Mouse (Mus musculus) midbrain, embryonic 10.5 days (tissue): ENCODE results near the gene Syt5. TPM values are rescaled to one million over a fixed set of nuclear protein-coding genes. Genes with fewer than 3 reads are reported as not detected.
A peak's percentile ranks its signal among the peaks of the same experiment; 100 is the strongest.

ENCODE experiments used
- DNase-seq: peaks from one replicate; pipeline ENCODE4 v3.0.0-alpha.2; 2017; ENCODE audit warnings: low spot score
- H3K27ac ChIP-seq: fragments of 300-500 bp; sonication (generic); replicated peaks from 2 replicates; pipeline ENCODE4 v1.5.1; 2016; ENCODE audit warnings: mild to moderate bottlenecking
- H3K27me3 ChIP-seq: fragments of 300-500 bp; sonication (generic); 2 replicates; pipeline ENCODE4 v1.6.1; 2016; ENCODE audit warnings: low read depth, mild to moderate bottlenecking; ENCODE audit not compliant: poor library complexity, severe bottlenecking
- H3K36me3 ChIP-seq: fragments of 300-500 bp; sonication (generic); 2 replicates; pipeline ENCODE4 v1.6.1; 2016; ENCODE audit warnings: mild to moderate bottlenecking, moderate library complexity
- H3K4me1 ChIP-seq: fragments of 300-500 bp; sonication (generic); 2 replicates; pipeline ENCODE4 v1.6.1; 2016
- H3K4me3 ChIP-seq: fragments of 300-500 bp; sonication (generic); 2 replicates; pipeline ENCODE4 v1.5.1; 2016; ENCODE audit warnings: mild to moderate bottlenecking, moderate library complexity
- H3K9me3 ChIP-seq: fragments of 300-500 bp; sonication (generic); replicated peaks from 2 replicates; pipeline ENCODE4 v1.6.1; 2016; ENCODE audit warnings: mild to moderate bottlenecking
- WGBS: fragments of 180-500 bp; shearing (Covaris S2); methylation state at CpG from one replicate; pipeline ENCODE4 v1.1.7; 2016; 5-methylcytosine and 5-hydroxymethylcytosine counted together
- polyA plus RNA-seq: library from polyadenylated mRNA; unstranded; fragments of >200 nt; fragmentation: Nextera tagmentation; extraction: Ambion mirVana; gene quantifications from 2 replicates; pipeline ENCODE4 v1.2.1, GENCODE M21; 2016

Gene Syt5
- polyA plus RNA-seq, 1 experiment from 2014 or later: 5.0 TPM

DNA sequence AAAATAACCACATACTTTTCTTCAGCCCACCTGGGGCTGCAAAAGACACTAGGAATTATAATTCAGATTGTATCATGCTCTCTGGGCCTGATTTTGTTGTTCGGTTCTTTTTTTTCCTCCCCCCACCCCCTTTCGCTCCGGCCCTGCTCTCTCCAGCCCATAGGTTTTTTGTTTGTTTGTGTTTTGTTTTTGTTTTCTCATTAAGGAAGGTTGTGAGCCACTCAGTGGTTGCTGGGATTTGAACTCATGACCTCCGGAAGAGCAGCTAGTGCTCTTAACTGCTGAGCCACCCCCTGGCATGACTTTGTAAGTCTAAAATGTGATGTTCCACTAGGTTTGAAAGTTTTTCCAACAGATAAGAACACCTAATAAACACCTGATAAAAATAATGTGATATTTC lies 44.2 kb downstream of the Syt5 start:
- Histone ChIP-seq H3K36me3 (peaks cover 4% of the 10 kb centered on the region; the same call in 1 of the 2 replicates), H3K27me3 (no peaks in the 10 kb centered on the region), H3K27ac (no peak overlapping the region), H3K4me3 (no peak overlapping the region; the same call in 1 of the 2 replicates), H3K4me1 (peaks cover 34% of the 10 kb centered on the region), H3K9me3 (no peaks in the 10 kb centered on the region)
- no peak for DNase-seq
- 84% methylated on average over 4 of the region's 4 CpGs for WGBS

DNA sequence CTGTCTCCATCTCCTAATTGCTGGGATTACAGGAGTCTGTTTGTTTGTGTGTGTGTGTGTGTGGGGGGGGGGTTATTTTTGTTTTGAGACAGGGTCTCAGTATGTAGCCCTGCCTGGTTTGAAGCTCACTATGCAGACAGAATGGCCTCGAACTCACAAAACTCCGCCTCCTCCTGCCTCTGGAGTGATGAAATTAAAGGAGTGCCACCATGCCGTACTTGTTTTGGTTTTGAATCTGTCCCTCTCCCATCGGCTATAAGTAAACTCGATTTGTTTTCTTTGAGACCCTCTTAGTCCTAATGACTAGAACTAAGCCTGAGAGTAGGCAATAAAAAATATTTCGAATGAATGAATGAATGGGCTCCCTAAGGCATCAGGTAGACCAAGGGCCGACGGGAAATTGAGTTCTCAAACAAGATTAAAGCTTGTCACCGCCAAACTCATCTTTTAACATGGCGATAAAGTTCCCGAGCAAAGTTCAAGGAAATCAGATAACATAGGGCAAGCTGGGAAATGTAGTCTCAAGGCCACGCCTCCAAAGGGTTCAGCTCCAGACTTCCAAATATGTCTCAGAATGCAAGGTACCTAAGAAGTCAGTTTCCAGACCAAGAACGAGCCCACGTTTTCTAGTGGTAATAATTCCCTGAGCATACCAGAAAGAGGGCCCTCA lies 44.8 kb downstream of the Syt5 start:
- DNase-seq: no peak
- Histone ChIP-seq H3K4me1 (peaks cover 39% of the 10 kb centered on the region), H3K27me3 (no peaks in the 10 kb centered on the region), H3K4me3 (peak overlapping the region; percentile 96), H3K9me3 (no peaks in the 10 kb centered on the region), H3K36me3 (peaks cover 4% of the 10 kb centered on the region), H3K27ac (peak overlapping the region; percentile 94)
- WGBS: 13% methylated on average over 14 of the region's 14 CpGs

DNA sequence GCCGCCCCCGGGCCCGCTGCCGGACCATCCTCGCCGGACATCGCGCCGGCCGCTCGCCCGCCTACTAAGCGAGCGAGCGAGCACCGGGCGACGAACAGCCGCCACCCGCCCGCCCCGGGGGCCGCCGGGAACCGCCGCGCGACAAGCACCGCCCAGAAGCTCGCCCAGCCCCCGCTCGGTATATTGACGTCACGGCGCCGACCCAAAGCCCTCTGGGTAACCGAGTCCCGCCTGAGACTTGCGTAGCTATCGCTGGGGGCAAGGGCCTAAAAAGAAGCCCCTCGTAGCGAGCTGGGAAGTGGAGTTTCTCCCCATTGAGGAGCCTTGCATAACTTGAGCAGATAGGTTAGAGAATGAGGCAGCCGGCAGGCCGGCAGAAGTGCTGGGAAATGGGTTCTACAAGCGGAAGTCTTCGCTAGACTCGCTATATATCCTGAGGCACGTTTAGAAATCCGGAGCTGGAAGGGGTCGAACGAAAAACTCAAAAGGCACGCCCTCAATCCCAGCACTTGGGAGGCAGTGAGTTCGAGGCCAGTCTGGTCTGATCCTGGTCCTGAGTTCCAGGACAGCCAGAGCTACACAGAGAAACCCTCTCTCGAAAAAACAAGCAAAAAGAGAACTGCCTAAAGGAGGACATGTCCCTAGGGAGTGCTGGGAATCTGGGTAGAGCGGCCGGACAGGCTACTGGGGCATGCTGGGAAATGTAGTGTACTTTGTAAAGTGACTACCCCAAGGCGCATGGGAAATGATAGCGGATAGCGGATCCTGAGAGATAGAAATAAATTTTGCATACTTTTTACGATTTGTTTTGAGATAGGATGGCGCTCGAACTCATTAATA lies 45.6 kb downstream of the Syt5 start, which contains the start of gene Ppp1r12c:
TSS of gene Ppp1r12c (minus strand) at position 123 of the 840 bp plus-strand sequence.
- Histone ChIP-seq H3K9me3 (no peaks in the 10 kb centered on the region), H3K27ac (peak within 1 kb of the TSS; percentile 94), H3K4me1 (peaks cover 44% of the 10 kb centered on the region), H3K36me3 (peaks cover 12% of the 10 kb centered on the region), H3K27me3 (no peaks in the 10 kb centered on the region), H3K4me3 (peak within 1 kb of the TSS; percentile 96)
- peak; percentile 93 for DNase-seq
- under 1% methylated on average over 62 of the region's 62 CpGs for WGBS

DNA sequence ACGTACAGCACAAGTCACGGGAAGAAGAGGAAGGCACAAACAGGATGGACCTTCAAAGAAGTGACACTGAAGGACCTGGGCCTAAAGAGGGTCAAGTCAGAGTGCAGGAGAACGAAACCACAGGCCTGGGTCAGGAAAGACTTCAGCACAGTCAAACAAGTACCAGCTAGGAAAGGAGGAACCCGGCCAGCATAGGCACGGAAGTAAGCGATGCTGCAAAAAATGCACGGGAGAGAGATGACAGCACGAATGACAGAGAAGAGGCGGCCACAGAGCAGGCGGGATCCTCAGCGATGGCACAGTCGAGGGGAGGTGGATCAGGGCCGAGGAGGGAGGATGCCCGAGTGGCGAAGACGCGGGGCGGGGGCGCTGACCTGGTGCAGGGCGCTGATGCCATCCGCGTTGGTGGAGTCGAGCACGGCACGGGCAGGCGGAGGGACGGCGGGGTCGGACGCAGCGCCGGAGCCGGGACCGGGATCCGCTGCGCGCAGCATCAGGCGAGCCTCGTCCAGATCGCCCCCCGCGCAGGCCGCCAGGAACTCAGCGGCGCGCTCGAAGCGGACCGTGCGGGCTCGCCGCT lies 46.4 kb downstream of the Syt5 start:
- H3K36me3 ChIP-seq: peaks cover 20% of the 10 kb centered on the region
- under 1% methylated on average over 52 of the region's 52 CpGs for WGBS
- DNase-seq: peak; percentile 56
- no peaks in the 10 kb centered on the region for H3K9me3 ChIP-seq
- H3K27ac ChIP-seq: peak overlapping the region; percentile 94
- peak overlapping the region; percentile 96 for H3K4me3 ChIP-seq
- peaks cover 44% of the 10 kb centered on the region for H3K4me1 ChIP-seq
- no peaks in the 10 kb centered on the region for H3K27me3 ChIP-seq

DNA sequence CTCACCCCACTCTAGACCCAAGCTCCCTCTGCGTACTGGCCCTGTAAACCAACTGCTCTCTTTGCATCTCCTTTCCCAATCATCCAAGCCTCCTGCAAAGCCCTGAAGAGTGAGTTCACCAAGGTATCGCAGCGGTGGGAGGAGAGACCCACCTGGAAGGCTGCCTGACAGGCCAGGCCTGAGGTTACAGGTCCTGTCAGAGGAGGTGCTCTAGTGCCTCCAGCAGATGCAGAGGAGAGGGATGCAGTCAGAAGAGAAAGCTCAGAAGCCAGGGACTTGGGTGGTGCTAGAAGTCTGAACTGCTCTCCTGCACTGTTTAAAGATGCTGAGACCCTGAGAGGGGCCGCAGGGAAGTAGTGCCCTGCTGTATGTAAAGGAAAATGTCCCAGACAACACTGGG lies 48.3 kb downstream of the Syt5 start:
- Histone ChIP-seq H3K27ac (peak overlapping the region; percentile 52; the same call in 1 of the 2 replicates), H3K9me3 (no peaks in the 10 kb centered on the region), H3K27me3 (no peaks in the 10 kb centered on the region), H3K36me3 (peaks cover 39% of the 10 kb centered on the region), H3K4me1 (peaks cover 44% of the 10 kb centered on the region), H3K4me3 (peak overlapping the region; percentile 96; the same call in 1 of the 2 replicates)
- no peak for DNase-seq
- WGBS: 91% methylated on average over 4 of the region's 4 CpGs

DNA sequence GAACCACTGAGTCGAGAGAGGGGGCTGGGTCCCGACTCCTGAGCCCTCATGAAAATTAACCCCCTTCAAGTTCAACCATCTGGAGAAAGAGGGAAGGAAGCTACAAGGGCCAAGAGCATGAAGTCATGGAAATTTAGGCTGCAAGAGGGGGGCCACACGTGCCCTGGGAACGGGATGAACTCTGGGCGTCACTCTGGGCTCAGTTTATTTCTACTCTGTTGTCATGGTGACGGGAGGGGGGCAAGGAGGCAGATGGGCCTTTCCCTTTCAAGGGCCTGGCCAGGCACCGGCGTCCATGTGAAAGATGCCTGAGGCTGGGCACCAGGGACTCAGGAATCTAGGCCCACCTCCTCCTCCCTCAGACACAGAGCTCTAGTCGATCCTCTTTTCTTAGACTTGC lies 49.1 kb downstream of the Syt5 start:
- peak overlapping the region; percentile 52; the same call in 1 of the 2 replicates for H3K27ac ChIP-seq
- H3K27me3 ChIP-seq: no peaks in the 10 kb centered on the region
- H3K36me3 ChIP-seq: peaks cover 47% of the 10 kb centered on the region
- peak overlapping the region; percentile 96 for H3K4me3 ChIP-seq
- peaks cover 44% of the 10 kb centered on the region for H3K4me1 ChIP-seq
- H3K9me3 ChIP-seq: no peaks in the 10 kb centered on the region
- peak; percentile 63 for DNase-seq
- WGBS: 27% methylated on average over 9 of the region's 9 CpGs

DNA sequence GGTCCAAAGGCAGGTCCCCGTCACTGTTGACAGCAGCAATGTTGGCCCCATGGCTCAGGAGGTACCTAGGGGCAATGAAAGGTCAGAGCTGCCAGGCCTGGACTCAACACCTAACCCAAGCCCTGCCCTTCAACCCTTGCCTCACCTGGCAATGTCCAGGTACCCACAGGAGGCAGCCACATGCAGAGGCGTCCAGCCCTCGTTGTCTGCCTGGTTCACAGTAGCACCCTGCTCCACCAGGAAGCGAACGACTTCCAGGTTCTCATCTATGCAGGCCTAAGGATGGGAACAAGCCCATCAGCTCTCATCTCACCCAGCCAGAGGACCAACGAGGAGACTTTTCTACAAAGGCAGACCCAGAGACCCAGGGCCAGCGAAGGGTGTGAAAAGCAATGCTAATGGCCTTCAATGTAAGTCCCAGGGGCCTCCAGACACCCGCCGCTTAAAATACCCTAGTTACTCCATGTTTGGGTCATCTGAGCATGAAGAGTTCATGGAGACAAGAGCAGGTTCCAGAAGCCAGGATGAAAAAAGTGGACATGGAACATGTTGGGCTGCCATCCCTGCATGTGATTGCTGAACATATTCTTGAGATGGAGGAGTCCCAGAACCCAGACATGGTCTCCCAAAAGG lies 50.0 kb downstream of the Syt5 start:
- H3K27me3 ChIP-seq: no peaks in the 10 kb centered on the region
- DNase-seq: no peak
- H3K4me1 ChIP-seq: peaks cover 41% of the 10 kb centered on the region
- 94% methylated on average over 9 of the region's 9 CpGs for WGBS
- H3K36me3 ChIP-seq: peaks cover 56% of the 10 kb centered on the region
- no peak overlapping the region for H3K27ac ChIP-seq
- H3K9me3 ChIP-seq: no peaks in the 10 kb centered on the region
- H3K4me3 ChIP-seq: no peak overlapping the region; the same call in 1 of the 2 replicates

DNA sequence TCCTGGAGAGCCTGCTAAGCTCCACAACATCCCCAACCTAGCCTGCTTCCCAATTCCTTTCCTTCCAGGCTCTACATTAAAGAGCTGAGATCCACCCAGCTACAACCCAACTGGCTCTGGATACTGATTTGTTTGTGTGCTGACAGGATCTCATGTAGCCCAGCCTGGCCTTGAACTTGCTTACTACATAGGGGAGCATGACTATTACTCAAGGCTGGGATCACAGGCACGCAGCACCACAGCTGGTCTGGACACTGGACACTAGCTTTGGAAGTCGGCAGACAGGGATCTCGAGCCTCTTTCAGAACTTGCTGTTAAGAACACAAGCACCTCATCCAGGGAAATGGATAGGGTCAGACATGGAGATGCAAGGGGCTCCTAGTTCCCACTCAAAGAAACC lies 50.9 kb downstream of the Syt5 start:
- H3K36me3 ChIP-seq: peaks cover 65% of the 10 kb centered on the region

DNA sequence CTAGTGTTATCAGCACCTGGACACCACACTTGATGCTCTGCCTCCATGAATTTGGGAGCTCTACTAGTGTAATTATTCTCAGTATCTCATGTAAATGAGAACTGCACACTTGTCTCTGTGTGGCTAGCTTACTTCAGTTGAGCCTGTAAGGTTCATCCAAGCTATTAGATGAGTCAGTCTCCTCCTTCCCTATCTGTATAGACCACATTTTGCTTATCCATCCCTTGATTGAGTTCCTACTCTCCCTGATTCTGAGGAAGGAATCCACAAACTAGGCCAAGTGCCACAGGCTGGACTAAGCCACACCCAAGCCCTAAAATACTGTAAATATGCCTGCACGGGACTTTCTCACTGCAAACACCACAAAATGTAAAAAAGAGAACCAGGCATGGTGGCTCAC lies 53.4 kb downstream of the Syt5 start:
- Histone ChIP-seq H3K4me1 (peaks cover 19% of the 10 kb centered on the region), H3K36me3 (peaks cover 87% of the 10 kb centered on the region), H3K27me3 (no peaks in the 10 kb centered on the region), H3K4me3 (no peak overlapping the region), H3K9me3 (no peaks in the 10 kb centered on the region), H3K27ac (no peak overlapping the region)
- DNase-seq: no peak
- WGBS: 88% methylated on average over 1 of the region's 1 CpGs

More for the DNA sequence above, 50.9 kb downstream of the Syt5 start:
- Histone ChIP-seq H3K27me3 (no peaks in the 10 kb centered on the region), H3K4me1 (peaks cover 40% of the 10 kb centered on the region), H3K9me3 (no peaks in the 10 kb centered on the region), H3K27ac (no peak overlapping the region), H3K4me3 (no peak overlapping the region)
- no peak for DNase-seq
- 96% methylated on average over 3 of the region's 3 CpGs for WGBS

DNA sequence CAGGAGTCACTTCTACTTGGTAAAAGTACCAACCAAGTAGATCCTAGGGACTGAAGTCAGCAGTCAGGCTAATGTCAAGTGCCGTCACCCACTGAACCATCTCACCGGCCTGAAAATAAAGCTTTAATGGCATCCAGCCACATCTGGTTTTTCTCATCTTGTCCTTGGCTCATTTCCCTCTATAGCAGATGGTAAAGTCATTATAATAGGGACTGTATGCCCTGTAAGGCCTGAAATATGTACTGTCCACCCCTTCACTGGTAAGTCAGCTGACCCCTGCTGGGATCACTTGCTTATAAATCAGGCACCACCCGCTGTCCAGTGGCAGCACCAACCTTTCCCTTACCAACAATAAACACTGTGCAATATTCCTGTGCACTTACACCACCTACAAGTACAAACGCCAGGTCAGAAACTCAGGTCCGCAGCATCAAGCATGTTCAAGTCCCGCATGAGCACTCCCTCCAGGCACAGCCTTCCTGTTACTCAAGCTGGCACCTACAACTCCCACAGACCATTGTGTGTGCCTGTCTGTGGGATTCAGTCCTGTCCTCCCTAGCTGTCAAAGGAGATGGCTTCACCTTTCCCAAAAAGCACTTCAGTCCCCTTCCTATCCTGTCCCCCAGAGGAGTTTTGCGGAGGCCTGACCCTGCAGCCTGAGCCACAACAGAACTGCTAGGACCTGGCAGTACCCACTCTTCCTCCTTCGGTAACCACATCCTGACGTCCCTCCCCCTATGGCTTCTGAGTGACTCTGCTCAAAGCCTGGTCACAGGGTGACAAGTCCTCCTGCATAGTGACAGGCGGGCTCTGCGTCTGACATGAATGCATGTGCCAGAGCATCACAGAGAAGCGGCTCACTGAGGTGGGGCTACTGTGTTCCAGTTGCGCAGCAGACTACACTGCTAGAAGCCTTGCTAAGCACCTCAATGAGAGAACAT lies 54.8 kb downstream of the Syt5 start:
- no peak for DNase-seq
- Histone ChIP-seq H3K9me3 (no peaks in the 10 kb centered on the region), H3K27ac (no peak overlapping the region), H3K27me3 (no peaks in the 10 kb centered on the region), H3K4me3 (no peak overlapping the region), H3K36me3 (peaks cover 99% of the 10 kb centered on the region), H3K4me1 (peaks cover 4% of the 10 kb centered on the region; the same call in 1 of the 2 replicates)
- WGBS: 95% methylated on average over 13 of the region's 13 CpGs

DNA sequence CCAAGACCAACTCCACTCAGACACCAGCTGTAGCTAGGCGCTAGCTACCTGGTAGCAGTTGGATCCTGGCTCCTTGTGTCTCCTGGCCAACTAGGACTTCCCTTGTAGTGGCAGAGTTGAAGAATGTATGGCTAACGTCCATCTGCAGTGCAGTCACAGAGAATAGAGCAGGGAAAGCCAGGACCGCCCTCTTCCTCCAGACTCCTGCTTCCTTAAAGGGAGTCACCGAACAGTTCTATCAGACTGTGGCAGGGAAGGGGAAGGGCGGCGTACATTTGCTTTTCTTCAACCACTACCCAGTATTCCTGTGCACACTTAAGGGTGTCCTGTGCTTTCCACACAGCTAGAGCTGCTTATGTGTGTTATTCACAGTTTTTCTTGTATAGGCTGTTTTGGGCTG lies 56.0 kb downstream of the Syt5 start:
- WGBS: 88% methylated on average over 6 of the region's 6 CpGs
- H3K36me3 ChIP-seq: peaks cover 99% of the 10 kb centered on the region
- H3K27ac ChIP-seq: no peak overlapping the region
- no peaks in the 10 kb centered on the region for H3K27me3 ChIP-seq
- H3K9me3 ChIP-seq: no peaks in the 10 kb centered on the region
- H3K4me1 ChIP-seq: no peaks in the 10 kb centered on the region
- no peak overlapping the region for H3K4me3 ChIP-seq
- no peak for DNase-seq
